Mouse (Mus musculus) hindbrain, embryonic 10.5 days (tissue): ENCODE data around the gene Lemd1. TPM values are rescaled to one million over a fixed set of nuclear protein-coding genes. Genes with fewer than 3 reads are reported as not detected.

Experiments
- DNase-seq: peaks from one replicate; pipeline ENCODE4 v3.0.0-alpha.2; 2017; ENCODE audit warnings: low spot score
- H3K27ac ChIP-seq: fragments of 300-500 bp; sonication (generic); 2 replicates; pipeline ENCODE4 v1.5.1; 2016; ENCODE audit warnings: mild to moderate bottlenecking, moderate library complexity
- H3K27me3 ChIP-seq: fragments of 300-500 bp; sonication (generic); 2 replicates; pipeline ENCODE4 v1.6.1; 2016; ENCODE audit warnings: mild to moderate bottlenecking; ENCODE audit not compliant: poor library complexity, insufficient read depth, severe bottlenecking
- H3K36me3 ChIP-seq: fragments of 300-500 bp; sonication (generic); 2 replicates; pipeline ENCODE4 v1.6.1; 2016; ENCODE audit warnings: mild to moderate bottlenecking, moderate library complexity
- H3K4me1 ChIP-seq: fragments of 300-500 bp; sonication (generic); replicated peaks from 2 replicates; pipeline ENCODE4 v1.6.1; 2016; ENCODE audit warnings: mild to moderate bottlenecking
- H3K4me3 ChIP-seq: fragments of 300-500 bp; sonication (generic); 2 replicates; pipeline ENCODE4 v1.5.1; 2016; ENCODE audit warnings: mild to moderate bottlenecking, moderate library complexity
- H3K9me3 ChIP-seq: fragments of 300-500 bp; sonication (generic); 2 replicates; pipeline ENCODE4 v1.6.1; 2016; ENCODE audit warnings: mild to moderate bottlenecking, moderate library complexity
- WGBS: fragments of 180-500 bp; shearing (Covaris S2); methylation state at CpG from one replicate; pipeline ENCODE4 v1.1.7; 2016; 5-methylcytosine and 5-hydroxymethylcytosine counted together
- polyA plus RNA-seq: library from polyadenylated mRNA; unstranded; fragments of >200 nt; fragmentation: Nextera tagmentation; extraction: Ambion mirVana; gene quantifications from 2 replicates; pipeline ENCODE4 v1.2.1, GENCODE M21; 2016

The Lemd1 gene
- polyA plus RNA-seq, 1 experiment from 2014 or later: 7.7 TPM

GRCm38 (mm10) chr1:132171619-132172018 is 19.6 kb upstream of the Lemd1 start:
- no peak for DNase-seq
- Histone ChIP-seq H3K36me3 (no peaks in the 10 kb centered on the region), H3K9me3 (no peaks in the 10 kb centered on the region), H3K4me3 (no peak overlapping the region), H3K27me3 (peaks cover 19% of the 10 kb centered on the region; the same call in 1 of the 2 replicates), H3K4me1 (peaks cover 33% of the 10 kb centered on the region), H3K27ac (0 out of 2 replicates have a peak overlapping the region, but pooled peaks have one; percentile 12)
- WGBS: 31% methylated on average over 2 of the region's 2 CpGs

GRCm38 (mm10) chr1:132186303-132186702 is 4.9 kb upstream of the Lemd1 start:
- H3K36me3 ChIP-seq: no peaks in the 10 kb centered on the region
- WGBS: 82% methylated on average over 4 of the region's 4 CpGs
- H3K27me3 ChIP-seq: peaks cover 40% of the 10 kb centered on the region
- H3K27ac ChIP-seq: no peak overlapping the region
- H3K4me1 ChIP-seq: peaks cover 49% of the 10 kb centered on the region
- H3K4me3 ChIP-seq: no peak overlapping the region
- no peaks in the 10 kb centered on the region for H3K9me3 ChIP-seq
- no peak for DNase-seq

- 0 out of 2 replicates have a peak overlapping the region, but pooled peaks have one; percentile 23 for H3K27ac ChIP-seq
- 39% methylated on average over 9 of the region's 9 CpGs for WGBS
- peaks cover 63% of the 10 kb centered on the region for H3K27me3 ChIP-seq
Observed at GRCm38 (mm10) chr1:132188442-132189066, 2.7 kb upstream of the Lemd1 start.

GRCm38 (mm10) chr1:132189231-132189630 is 2.0 kb upstream of the Lemd1 start:
- WGBS: 44% methylated on average over 4 of the region's 4 CpGs
- peaks cover 74% of the 10 kb centered on the region for H3K4me1 ChIP-seq

More at GRCm38 (mm10) chr1:132188442-132189066, 2.7 kb upstream of the Lemd1 start:
- H3K4me3 ChIP-seq: no peak overlapping the region
- no peaks in the 10 kb centered on the region for H3K36me3 ChIP-seq
- H3K4me1 ChIP-seq: peaks cover 68% of the 10 kb centered on the region
- peak; percentile 16 for DNase-seq
- H3K9me3 ChIP-seq: no peaks in the 10 kb centered on the region

GRCm38 (mm10) chr1:132190040-132190513 is 1.2 kb upstream of the Lemd1 start:
- peak; percentile 87 for DNase-seq
- peaks cover 68% of the 10 kb centered on the region for H3K27me3 ChIP-seq
- H3K9me3 ChIP-seq: no peaks in the 10 kb centered on the region
- peaks cover 83% of the 10 kb centered on the region for H3K4me1 ChIP-seq
- WGBS: under 1% methylated on average over 50 of the region's 50 CpGs
- 0 out of 2 replicates have a peak, but pooled peaks cover 6% of the 10 kb centered on the region for H3K36me3 ChIP-seq
- H3K27ac ChIP-seq: peak overlapping the region; percentile 100
- peak overlapping the region; percentile 91 for H3K4me3 ChIP-seq

More at GRCm38 (mm10) chr1:132189231-132189630, 2.0 kb upstream of the Lemd1 start:
- Histone ChIP-seq H3K27ac (peak overlapping the region; percentile 100), H3K36me3 (0 out of 2 replicates have a peak, but pooled peaks cover under 1% of the 10 kb centered on the region), H3K9me3 (no peaks in the 10 kb centered on the region), H3K27me3 (peaks cover 68% of the 10 kb centered on the region), H3K4me3 (peak overlapping the region; percentile 91)
- DNase-seq: no peak

GRCm38 (mm10) chr1:132190621-132191092 is 574 bp upstream of the Lemd1 start:
- under 1% methylated on average over 60 of the region's 62 CpGs for WGBS
- H3K27ac ChIP-seq: peak overlapping the region; percentile 100
- no peaks in the 10 kb centered on the region for H3K9me3 ChIP-seq
- DNase-seq: peak; percentile 69
- 0 out of 2 replicates have a peak, but pooled peaks cover 6% of the 10 kb centered on the region for H3K36me3 ChIP-seq
- H3K4me1 ChIP-seq: peaks cover 89% of the 10 kb centered on the region
- H3K4me3 ChIP-seq: peak overlapping the region; percentile 91
- peaks cover 69% of the 10 kb centered on the region for H3K27me3 ChIP-seq

GRCm38 (mm10) chr1:132191786-132192680 is 802 bp downstream of the Lemd1 start:
- Histone ChIP-seq H3K36me3 (0 out of 2 replicates have a peak, but pooled peaks cover 6% of the 10 kb centered on the region), H3K4me1 (peaks cover 97% of the 10 kb centered on the region), H3K9me3 (no peaks in the 10 kb centered on the region), H3K4me3 (peak overlapping the region; percentile 91), H3K27ac (peak overlapping the region; percentile 100), H3K27me3 (peaks cover 78% of the 10 kb centered on the region)
- 3% methylated on average over 16 of the region's 16 CpGs for WGBS
- DNase-seq: peak; percentile 71

- H3K9me3 ChIP-seq: no peaks in the 10 kb centered on the region
- no peak for DNase-seq
- peaks cover 11% of the 10 kb centered on the region for H3K36me3 ChIP-seq
- peak overlapping the region; percentile 100 for H3K27ac ChIP-seq
- H3K4me3 ChIP-seq: peak overlapping the region; percentile 91; the same call in 1 of the 2 replicates
- WGBS: 67% methylated on average over 3 of the region's 3 CpGs
- peaks cover 71% of the 10 kb centered on the region for H3K27me3 ChIP-seq
- H3K4me1 ChIP-seq: peaks cover 97% of the 10 kb centered on the region
Observed at GRCm38 (mm10) chr1:132193806-132194205, 2.6 kb downstream of the Lemd1 start.

- WGBS: 57% methylated on average over 3 of the region's 3 CpGs
- Histone ChIP-seq H3K36me3 (peaks cover 11% of the 10 kb centered on the region), H3K4me1 (peaks cover 97% of the 10 kb centered on the region), H3K27me3 (peaks cover 71% of the 10 kb centered on the region), H3K9me3 (no peaks in the 10 kb centered on the region), H3K27ac (0 out of 2 replicates have a peak overlapping the region, but pooled peaks have one; percentile 100), H3K4me3 (peak overlapping the region; percentile 13; the same call in 1 of the 2 replicates)
- DNase-seq: no peak
Observed at GRCm38 (mm10) chr1:132194624-132195023, 3.4 kb downstream of the Lemd1 start.

GRCm38 (mm10) chr1:132195100-132195499 is 3.9 kb downstream of the Lemd1 start:
- Histone ChIP-seq H3K27ac (peak overlapping the region; percentile 77), H3K27me3 (peaks cover 69% of the 10 kb centered on the region), H3K9me3 (no peaks in the 10 kb centered on the region), H3K4me1 (peaks cover 97% of the 10 kb centered on the region), H3K36me3 (peaks cover 11% of the 10 kb centered on the region), H3K4me3 (no peak overlapping the region; the same call in 1 of the 2 replicates)
- DNase-seq: no peak
- 38% methylated on average over 9 of the region's 9 CpGs for WGBS

- Histone ChIP-seq H3K9me3 (no peaks in the 10 kb centered on the region), H3K27me3 (peaks cover 65% of the 10 kb centered on the region), H3K4me1 (peaks cover 97% of the 10 kb centered on the region), H3K36me3 (peaks cover 11% of the 10 kb centered on the region), H3K4me3 (no peak overlapping the region), H3K27ac (peak overlapping the region; percentile 77)
- DNase-seq: no peak
- 35% methylated on average over 5 of the region's 5 CpGs for WGBS
Observed at GRCm38 (mm10) chr1:132195681-132196080, 4.5 kb downstream of the Lemd1 start.

- Histone ChIP-seq H3K27ac (peak overlapping the region; percentile 77), H3K4me3 (no peak overlapping the region), H3K9me3 (no peaks in the 10 kb centered on the region), H3K36me3 (peaks cover 11% of the 10 kb centered on the region), H3K4me1 (peaks cover 100% of the 10 kb centered on the region), H3K27me3 (peaks cover 58% of the 10 kb centered on the region)
- 13% methylated on average over 7 of the region's 7 CpGs for WGBS
- no peak for DNase-seq
Observed at GRCm38 (mm10) chr1:132196337-132196736, 5.1 kb downstream of the Lemd1 start.
